Mouse (Mus musculus): ENCODE results near the gene Bcas3. TPM values are rescaled to one million over a fixed set of nuclear protein-coding genes. Genes with fewer than 3 reads are reported as not detected.
A peak's percentile ranks its signal among the peaks of the same experiment; 100 is the strongest.

The Bcas3 gene
- total and polyA plus RNA-seq, 2 experiments from 2014 or later, result 31.6 to 32.3 TPM

GRCm38 (mm10) chr11:85311645-85312490 is 41.1 kb upstream of the Bcas3 start:
- under 1% methylated on average over 55 of the region's 56 CpGs for WGBS
- peak overlapping the region; percentile 66 for H3K4me2 ChIP-seq (ENCODE audit: low read depth, low read length)
- peak overlapping the region; percentile 98 for H3K4me3 ChIP-seq (ENCODE audit: low read length)
- H3K9ac ChIP-seq (replicated peaks; ENCODE audit: low read length), result peak overlapping the region; percentile 93
- no peaks in the 10 kb centered on the region for H3K27me3 ChIP-seq (ENCODE audit: insufficient read depth, low read length)
- peak; percentile 64 for TF ChIP-seq CTCF (IDR thresholded peaks at IDR 0.05; ENCODE audit: low read depth)
- H3K36me3 ChIP-seq (ENCODE audit: insufficient read depth, low read length), result no peaks in the 10 kb centered on the region
- no peak for ATAC-seq
- H3K27ac ChIP-seq, result peak overlapping the region; percentile 92
- DNase-seq (ENCODE audit: low spot score), result peak; percentile 66
- 0 out of 2 replicates have a peak, but pooled peaks cover 7% of the 10 kb centered on the region for H3K4me1 ChIP-seq (ENCODE audit: insufficient read depth, low read length)
- no peaks in the 10 kb centered on the region for H3K9me3 ChIP-seq (ENCODE audit: low read length)

DNA sequence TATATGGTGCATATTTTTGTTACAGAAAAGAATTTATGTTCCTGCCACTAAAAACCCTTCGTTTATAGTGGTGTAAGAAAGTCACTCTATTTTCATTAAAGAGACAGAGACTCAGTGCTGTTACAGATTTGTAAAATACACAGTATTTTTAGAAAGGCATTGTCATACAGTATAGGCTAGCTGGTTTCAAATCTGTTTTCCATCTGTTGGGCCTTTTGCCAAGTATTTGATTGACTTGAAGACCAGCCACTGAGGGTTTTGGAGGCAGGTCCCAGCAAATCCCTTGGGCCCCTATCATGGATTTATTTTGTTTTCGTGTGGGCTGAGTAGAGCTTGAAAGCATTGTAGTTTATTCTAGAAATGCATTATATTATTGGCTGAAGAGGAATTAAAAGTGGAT is 40.1 kb upstream of the Bcas3 start:
- no peaks in the 10 kb centered on the region for H3K27me3 ChIP-seq (ENCODE audit: insufficient read depth, low read length)
- no peaks in the 10 kb centered on the region for H3K9me3 ChIP-seq (ENCODE audit: low read length)
- DNase-seq (ENCODE audit: low spot score), result peak; percentile 90
- H3K4me2 ChIP-seq (ENCODE audit: low read depth, low read length), result peak overlapping the region; percentile 66
- TF ChIP-seq CTCF (IDR thresholded peaks at IDR 0.05; ENCODE audit: low read depth), result no peak
- no peak overlapping the region for H3K27ac ChIP-seq
- H3K4me1 ChIP-seq (ENCODE audit: insufficient read depth, low read length), result 0 out of 2 replicates have a peak, but pooled peaks cover 7% of the 10 kb centered on the region
- ATAC-seq, result no peak
- WGBS, result 19% methylated on average over 2 of the region's 2 CpGs
- no peaks in the 10 kb centered on the region for H3K36me3 ChIP-seq (ENCODE audit: insufficient read depth, low read length)
- H3K9ac ChIP-seq (replicated peaks; ENCODE audit: low read length), result 0 out of 2 replicates have a peak overlapping the region, but pooled peaks have one; percentile 93
- H3K4me3 ChIP-seq (ENCODE audit: low read length), result peak overlapping the region; percentile 98

DNA sequence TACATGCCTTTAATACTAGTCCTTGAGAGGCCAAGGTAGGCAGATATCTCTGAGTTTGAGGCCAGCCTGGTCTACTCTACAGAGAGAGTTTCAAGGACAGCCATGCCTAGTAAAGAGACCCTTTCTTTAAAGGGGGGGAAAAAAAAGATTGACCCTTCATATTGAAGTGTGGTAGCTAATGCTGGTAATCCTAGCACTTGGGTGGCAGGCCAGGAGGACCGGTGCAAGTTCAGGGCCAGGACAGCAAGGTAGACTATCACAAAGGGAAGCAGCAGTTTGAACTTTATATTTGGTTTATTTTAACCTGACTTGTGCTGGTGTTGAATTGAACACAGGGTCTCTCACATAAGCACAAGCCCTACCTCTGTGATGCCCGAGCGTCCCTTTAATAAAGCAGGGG is 39.6 kb upstream of the Bcas3 start:
- no peaks in the 10 kb centered on the region for H3K9me3 ChIP-seq (ENCODE audit: low read length)
- WGBS, result 80% methylated on average over 3 of the region's 3 CpGs
- 0 out of 2 replicates have a peak, but pooled peaks cover 7% of the 10 kb centered on the region for H3K4me1 ChIP-seq (ENCODE audit: insufficient read depth, low read length)
- H3K9ac ChIP-seq (replicated peaks; ENCODE audit: low read length), result no peak overlapping the region
- no peak for DNase-seq (ENCODE audit: low spot score)
- ATAC-seq, result no peak
- no peaks in the 10 kb centered on the region for H3K27me3 ChIP-seq (ENCODE audit: insufficient read depth, low read length)
- TF ChIP-seq CTCF (IDR thresholded peaks at IDR 0.05; ENCODE audit: low read depth), result no peak
- peak overlapping the region; percentile 98 for H3K4me3 ChIP-seq (ENCODE audit: low read length)
- H3K4me2 ChIP-seq (ENCODE audit: low read depth, low read length), result peak overlapping the region; percentile 66
- H3K36me3 ChIP-seq (ENCODE audit: insufficient read depth, low read length), result no peaks in the 10 kb centered on the region
- no peak overlapping the region for H3K27ac ChIP-seq

- no peaks in the 10 kb centered on the region for H3K36me3 ChIP-seq (ENCODE audit: insufficient read depth, low read length)
- no peak for TF ChIP-seq CTCF (IDR thresholded peaks at IDR 0.05; ENCODE audit: low read depth)
- DNase-seq (ENCODE audit: low spot score) (no peak), ATAC-seq (no peak)
- H3K4me1 ChIP-seq (ENCODE audit: insufficient read depth, low read length), result no peaks in the 10 kb centered on the region
- no peak overlapping the region for H3K27ac ChIP-seq
- no peak overlapping the region for H3K4me3 ChIP-seq (ENCODE audit: low read length)
- H3K4me2 ChIP-seq (ENCODE audit: low read depth, low read length), result no peak overlapping the region
- WGBS, result 59% methylated on average over 9 of the region's 9 CpGs
- no peaks in the 10 kb centered on the region for H3K27me3 ChIP-seq (ENCODE audit: insufficient read depth, low read length)
- no peak overlapping the region for H3K9ac ChIP-seq (replicated peaks; ENCODE audit: low read length)
- H3K9me3 ChIP-seq (ENCODE audit: low read length), result no peaks in the 10 kb centered on the region
Measured at GRCm38 (mm10) chr11:85323567-85324330, 29.2 kb upstream of the Bcas3 start.

DNA sequence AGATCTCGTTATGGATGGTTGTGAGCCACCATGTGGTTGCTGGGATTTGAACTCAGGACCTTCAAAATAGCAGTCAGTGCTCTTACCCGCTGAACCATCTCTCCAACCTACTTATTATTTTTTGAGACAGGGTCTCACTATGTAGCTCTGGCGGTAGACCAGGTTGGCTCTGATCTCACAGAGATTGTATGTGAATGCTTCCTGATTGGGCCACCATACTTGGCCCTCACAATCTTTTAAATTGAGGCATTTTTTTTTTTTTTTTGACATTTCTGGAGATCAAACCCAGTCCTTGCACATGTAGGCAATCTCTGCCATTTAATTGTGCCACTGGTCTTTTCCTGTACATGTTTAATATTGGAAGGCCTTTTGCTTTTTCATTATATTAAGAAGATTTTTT is 24.2 kb upstream of the Bcas3 start:
- TF ChIP-seq CTCF (IDR thresholded peaks at IDR 0.05; ENCODE audit: low read depth), result no peak
- no peak overlapping the region for H3K4me2 ChIP-seq (ENCODE audit: low read depth, low read length)
- no peaks in the 10 kb centered on the region for H3K27me3 ChIP-seq (ENCODE audit: insufficient read depth, low read length)
- H3K4me3 ChIP-seq (ENCODE audit: low read length), result no peak overlapping the region
- H3K36me3 ChIP-seq (ENCODE audit: insufficient read depth, low read length), result peaks cover 6% of the 10 kb centered on the region; the same call in 1 of the 2 replicates
- no peak overlapping the region for H3K9ac ChIP-seq (replicated peaks; ENCODE audit: low read length)
- no peak for ATAC-seq
- over 99% methylated on average over 3 of the region's 3 CpGs for WGBS
- H3K9me3 ChIP-seq (ENCODE audit: low read length), result no peaks in the 10 kb centered on the region
- H3K4me1 ChIP-seq (ENCODE audit: insufficient read depth, low read length), result 0 out of 2 replicates have a peak, but pooled peaks cover 4% of the 10 kb centered on the region
- DNase-seq (ENCODE audit: low spot score), result no peak
- no peak overlapping the region for H3K27ac ChIP-seq

- peak; percentile 23 for DNase-seq (ENCODE audit: low spot score)
- no peak for ATAC-seq
- H3K27ac ChIP-seq, result no peak overlapping the region
- WGBS, result 76% methylated on average over 7 of the region's 7 CpGs
- 0 out of 2 replicates have a peak, but pooled peaks cover 4% of the 10 kb centered on the region for H3K4me1 ChIP-seq (ENCODE audit: insufficient read depth, low read length)
- no peaks in the 10 kb centered on the region for H3K9me3 ChIP-seq (ENCODE audit: low read length)
- H3K27me3 ChIP-seq (ENCODE audit: insufficient read depth, low read length), result no peaks in the 10 kb centered on the region
- peaks cover 6% of the 10 kb centered on the region; the same call in 1 of the 2 replicates for H3K36me3 ChIP-seq (ENCODE audit: insufficient read depth, low read length)
- H3K4me3 ChIP-seq (ENCODE audit: low read length), result no peak overlapping the region
- no peak overlapping the region for H3K9ac ChIP-seq (replicated peaks; ENCODE audit: low read length)
- no peak for TF ChIP-seq CTCF (IDR thresholded peaks at IDR 0.05; ENCODE audit: low read depth)
- no peak overlapping the region for H3K4me2 ChIP-seq (ENCODE audit: low read depth, low read length)
Measured at GRCm38 (mm10) chr11:85329167-85329894, 23.6 kb upstream of the Bcas3 start.
